Mouse (Mus musculus): ENCODE measurements at regions not wholly inside any gene's neighbourhood (a gene's known extent, or its start where the extent isn't known, plus 50 kb on each side); places are given as distances from the start of the nearest gene placed in this dataset.
"Not testable (repeated sequence)": the region's sequence is repeated elsewhere in the genome, so short reads cannot be mapped to it uniquely, and the experiment has no call there.

GRCm38 (mm10) chr13:115911524-115912459, 397.7 kb downstream of the Isl1 start:
- DNase-seq (ENCODE audit: low spot score in 2 of 2) = no peak

- no peak for DNase-seq (ENCODE audit: low spot score in 2 of 2)
Measured at GRCm38 (mm10) chr13:115910866-115911449, 398.5 kb downstream of the Isl1 start.

GRCm38 (mm10) chr13:115880616-115881015, 428.9 kb downstream of the Isl1 start:
- no peak for DNase-seq (ENCODE audit: low spot score in 2 of 2)

GRCm38 (mm10) chr13:115860480-115860879, 449.0 kb downstream of the Isl1 start:
- DNase-seq (ENCODE audit: low spot score in 2 of 2) = no peak

GRCm38 (mm10) chr13:115856632-115857031, 452.9 kb downstream of the Isl1 start:
- DNase-seq (ENCODE audit: low spot score in 2 of 2) = no peak

GRCm38 (mm10) chr13:115852689-115853356, 456.7 kb downstream of the Isl1 start:
- DNase-seq (ENCODE audit: low spot score in 2 of 2) = no peak

- no peak for DNase-seq (ENCODE audit: low spot score in 2 of 2)
Measured at GRCm38 (mm10) chr13:115843121-115843520, 466.4 kb downstream of the Isl1 start.

- no peak for DNase-seq (ENCODE audit: low spot score in 2 of 2)
Measured at GRCm38 (mm10) chr13:115836203-115836768, 473.2 kb downstream of the Isl1 start.

GRCm38 (mm10) chr13:115825191-115825590, 484.3 kb downstream of the Isl1 start:
- DNase-seq (ENCODE audit: low spot score in 2 of 2) = no peak

- no peak for DNase-seq (ENCODE audit: low spot score in 2 of 2)
Measured at GRCm38 (mm10) chr13:115822527-115822926, 487.0 kb downstream of the Isl1 start.

GRCm38 (mm10) chr13:115814211-115814610, 495.3 kb downstream of the Isl1 start:
- DNase-seq (ENCODE audit: low spot score in 2 of 2) = no peak

- DNase-seq (ENCODE audit: low spot score in 2 of 2) = no peak
Measured at GRCm38 (mm10) chr13:115799294-115799693, 510.2 kb downstream of the Isl1 start.

- no peak for DNase-seq (ENCODE audit: low spot score in 2 of 2)
Measured at GRCm38 (mm10) chr13:115751271-115751670, 558.2 kb downstream of the Isl1 start.

GRCm38 (mm10) chr13:115742080-115742479, 567.4 kb downstream of the Isl1 start:
- not testable (repeated sequence) for DNase-seq (ENCODE audit: low spot score in 2 of 2)

- DNase-seq (ENCODE audit: low spot score in 2 of 2) = no peak
Measured at GRCm38 (mm10) chr13:115727986-115728385, 581.5 kb downstream of the Isl1 start.

GRCm38 (mm10) chr13:115725356-115725952, 584.0 kb downstream of the Isl1 start:
- no peak for DNase-seq (ENCODE audit: low spot score in 2 of 2)

GRCm38 (mm10) chr13:115719276-115719675, 590.2 kb downstream of the Isl1 start:
- no peak for DNase-seq (ENCODE audit: low spot score in 2 of 2)

GRCm38 (mm10) chr13:115718859-115719258, 590.6 kb downstream of the Isl1 start:
- no peak for DNase-seq (ENCODE audit: low spot score in 2 of 2)

- no peak for DNase-seq (ENCODE audit: low spot score in 2 of 2)
Measured at GRCm38 (mm10) chr13:115696197-115696596, 594.4 kb upstream of the Itga1 start.

- DNase-seq (ENCODE audit: low spot score in 2 of 2) = no peak
Measured at GRCm38 (mm10) chr13:115687426-115687825, 585.7 kb upstream of the Itga1 start.

GRCm38 (mm10) chr13:115679591-115679990, 577.8 kb upstream of the Itga1 start:
- DNase-seq (ENCODE audit: low spot score in 2 of 2) = no peak
